Mouse (Mus musculus): ENCODE results near the gene Hspa4.

GRCm38 (mm10) chr11:53332076-53332680, 31.9 kb upstream of the Hspa4 start:
- TF ChIP-seq GATA1 (IDR thresholded peaks at IDR 0.05; ENCODE audit: borderline replicate concordance, low read length): no peak
- TF ChIP-seq FLI1 (IDR thresholded peaks at IDR 0.05; ENCODE audit: low read length): no peak

Data from megakaryocyte, embryonic 14.5 days (primary cell).